Comparison of ENCODE assay signal across 8 mouse cellular contexts in the genomic region with DNA sequence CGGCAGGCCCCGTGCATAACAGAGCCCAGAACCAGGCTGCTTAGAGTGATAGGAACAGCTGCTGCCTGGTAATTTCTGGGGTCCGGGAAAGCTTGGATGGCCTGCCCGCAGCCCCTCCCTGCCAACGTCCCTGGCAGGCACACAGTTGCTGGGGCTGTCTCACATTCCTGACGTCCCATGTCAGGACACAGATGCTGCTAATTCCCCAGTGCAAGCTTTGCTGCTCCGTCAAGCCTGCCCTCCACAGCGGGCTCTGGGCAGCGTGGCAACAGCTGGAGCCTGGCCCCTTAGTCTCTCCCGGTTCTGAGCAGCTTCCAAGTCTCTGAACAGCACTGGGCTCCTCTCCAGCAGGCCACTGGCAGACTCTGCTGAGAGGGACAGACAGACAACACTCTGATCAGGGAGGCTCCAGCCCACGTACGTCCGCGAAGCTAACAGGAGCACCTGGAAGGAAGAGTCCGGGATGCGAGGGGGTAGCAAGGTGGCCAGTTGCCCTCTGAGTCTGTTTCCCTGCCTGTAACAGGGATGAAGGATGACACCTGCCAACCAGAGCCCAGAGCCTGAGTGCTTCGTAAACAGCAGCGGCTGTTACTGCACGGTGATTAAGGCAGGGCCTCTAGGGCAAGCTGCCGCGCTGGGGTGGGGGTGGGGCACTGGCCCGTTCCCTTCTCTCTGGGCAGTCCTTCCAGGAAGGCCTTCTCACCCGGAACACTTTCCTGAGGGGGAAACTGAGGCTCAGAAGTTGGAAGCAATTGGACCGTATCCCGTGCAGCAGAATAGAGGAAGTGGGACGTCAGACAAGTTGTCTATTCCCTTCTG. TPM values are rescaled to one million over a fixed set of nuclear protein-coding genes. Genes with fewer than 3 reads are reported as not detected.
DNase-seq lines count a peak whose midpoint lies in the region; ATAC-seq and TF ChIP-seq lines count a peak whose summit lies in the region.

No protein-coding gene starts in this region.

- H3K4me1 ChIP-seq in E14TG2a.4 (replicated peaks; ENCODE audit: low read depth, low read length) = peaks cover 46% of the 10 kb centered on the region
- peaks cover 21% of the 10 kb centered on the region for H3K4me1 ChIP-seq in hindbrain, embryonic 15.5 days (replicated peaks)
- peaks cover 29% of the 10 kb centered on the region for H3K4me1 ChIP-seq in limb, embryonic 10.5 days
- peaks cover 19% of the 10 kb centered on the region for H3K4me1 ChIP-seq in stomach, embryonic 15.5 days

- H3K27me3 ChIP-seq in E14TG2a.4 (ENCODE audit: insufficient read depth, low read length) = peaks cover 26% of the 10 kb centered on the region
- no peaks in the 10 kb centered on the region for H3K27me3 ChIP-seq in hindbrain, embryonic 15.5 days
- H3K27me3 ChIP-seq in limb, embryonic 10.5 days (ENCODE audit: low read depth, poor library complexity, severe bottlenecking) = no peaks in the 10 kb centered on the region
- no peaks in the 10 kb centered on the region for H3K27me3 ChIP-seq in stomach, embryonic 15.5 days (replicated peaks)

- peak; percentile 68 to 75 for DNase-seq in adrenal gland, postnatal 36 days
- peak; percentile 85 for DNase-seq in gastrocnemius, adult 2 months
- peak; percentile 63 for DNase-seq in limb, embryonic 10.5 days (ENCODE audit: low spot score)
- no peak for DNase-seq in cerebellum, adult 9-10 months

- WGBS in hindbrain, embryonic 15.5 days = 9% methylated on average over 26 of the region's 26 CpGs
- 19% methylated on average over 26 of the region's 26 CpGs for WGBS in limb, embryonic 10.5 days
- WGBS in stomach, embryonic 15.5 days = 13% methylated on average over 26 of the region's 26 CpGs

- peak; percentile 73 for ATAC-seq in hindbrain, embryonic 15.5 days (ENCODE audit: low FRiP score, low read depth)
- ATAC-seq in megakaryocyte-erythroid progenitor cell, adult 5-6 weeks (replicated peaks; ENCODE audit: low FRiP score, low TSS enrichment, poor library complexity, severe bottlenecking) = 0 out of 2 replicates have a peak, but pooled peaks have one; percentile 28
- ATAC-seq in stomach, embryonic 15.5 days (ENCODE audit: insufficient read depth, low FRiP score, low read depth) = peak; percentile 36; the same call in 1 of the 2 replicates

- TF ChIP-seq CTCF in E14TG2a.4 (conservative IDR thresholded peaks at IDR 0.05; ENCODE audit: low read length) = no peak
- TF ChIP-seq CTCF in gastrocnemius, adult 2 months (IDR thresholded peaks at IDR 0.05) = no peak

- intact Hi-C loops in gastrocnemius, adult 2 months (cut with DNase I) = no loop called here

- no peak overlapping the region for H3K9ac ChIP-seq in hindbrain, embryonic 15.5 days
- H3K9ac ChIP-seq in stomach, embryonic 15.5 days = no peak overlapping the region

- H3K4me2 ChIP-seq in hindbrain, embryonic 15.5 days = peak overlapping the region; percentile 34
- peak overlapping the region; percentile 46 for H3K4me2 ChIP-seq in stomach, embryonic 15.5 days

- peak overlapping the region; percentile 93 for H3K27ac ChIP-seq in gastrocnemius, adult 2 months
- H3K27ac ChIP-seq in hindbrain, embryonic 15.5 days (replicated peaks) = peak overlapping the region; percentile 62
- peak overlapping the region; percentile 33; the same call in 1 of the 2 replicates for H3K27ac ChIP-seq in limb, embryonic 10.5 days
- peak overlapping the region; percentile 80 for H3K27ac ChIP-seq in stomach, embryonic 15.5 days

- H3K4me3 ChIP-seq in E14TG2a.4 (replicated peaks; ENCODE audit: low read length) = peak overlapping the region; percentile 56
- H3K4me3 ChIP-seq in gastrocnemius, adult 2 months = peak overlapping the region; percentile 68
- no peak overlapping the region for H3K4me3 ChIP-seq in hindbrain, embryonic 15.5 days
- peak overlapping the region; percentile 32 for H3K4me3 ChIP-seq in limb, embryonic 10.5 days
- peak overlapping the region; percentile 4; the same call in 1 of the 2 replicates for H3K4me3 ChIP-seq in stomach, embryonic 15.5 days (replicated peaks)

- H3K9me3 ChIP-seq in E14TG2a.4 (ENCODE audit: low read length) = peaks cover 4% of the 10 kb centered on the region
- H3K9me3 ChIP-seq in hindbrain, embryonic 15.5 days = no peaks in the 10 kb centered on the region
- no peaks in the 10 kb centered on the region for H3K9me3 ChIP-seq in limb, embryonic 10.5 days (replicated peaks)
- no peaks in the 10 kb centered on the region for H3K9me3 ChIP-seq in stomach, embryonic 15.5 days

- H3K36me3 ChIP-seq in E14TG2a.4 (ENCODE audit: insufficient read depth, low read length) = no peaks in the 10 kb centered on the region
- no peaks in the 10 kb centered on the region for H3K36me3 ChIP-seq in hindbrain, embryonic 15.5 days
- no peaks in the 10 kb centered on the region for H3K36me3 ChIP-seq in limb, embryonic 10.5 days
- no peaks in the 10 kb centered on the region for H3K36me3 ChIP-seq in stomach, embryonic 15.5 days

RNA-seq across cellular contexts. Expression of gene Fgfr4, which starts 19.3 kb away (rescaled TPM):
- 10 to 100 TPM; 35.9 to 61.1 TPM for total RNA-seq in adrenal gland, postnatal 36 days (2021)
- 1 to 10 TPM; 2.1 to 2.3 TPM for total RNA-seq in gastrocnemius, adult 2 months (2021)
- 1.5 and 1.6 TPM in 2 replicates for polyA plus RNA-seq in hindbrain, embryonic 15.5 days (2015; fragmentation: Nextera tagmentation; extraction: Ambion mirVana)
- polyA plus RNA-seq in limb, embryonic 10.5 days (2016; fragmentation: Nextera tagmentation; extraction: Ambion mirVana) = 0.73 and 2.1 TPM in 2 replicates
- total RNA-seq in megakaryocyte-erythroid progenitor cell, adult 5-6 weeks (2014; fragmentation: Nextera tagmentation) = not detected in 2 replicates
- not detected in 2 replicates for total RNA-seq in megakaryocyte-erythroid progenitor cell, adult 5-6 weeks (2017)
- 7.6 and 8.4 TPM in 2 replicates for polyA plus RNA-seq in stomach, embryonic 15.5 days (2015; fragmentation: Nextera tagmentation; extraction: Ambion mirVana)

RNA-seq across cellular contexts. Expression of gene Nsd1, which starts 37.9 kb away (rescaled TPM):
- 100 to 1,000 TPM; 103 to 115 TPM for total RNA-seq in adrenal gland, postnatal 36 days (2021)
- 10 to 100 TPM; 49.5 to 56.7 TPM for total RNA-seq in gastrocnemius, adult 2 months (2021)
- polyA plus RNA-seq in hindbrain, embryonic 15.5 days (2015; fragmentation: Nextera tagmentation; extraction: Ambion mirVana) = 49.1 and 58.4 TPM in 2 replicates
- 63.5 and 69.1 TPM in 2 replicates for polyA plus RNA-seq in limb, embryonic 10.5 days (2016; fragmentation: Nextera tagmentation; extraction: Ambion mirVana)
- 99.4 and 139 TPM in 2 replicates for total RNA-seq in megakaryocyte-erythroid progenitor cell, adult 5-6 weeks (2014; fragmentation: Nextera tagmentation)
- 77.3 and 94.1 TPM in 2 replicates for total RNA-seq in megakaryocyte-erythroid progenitor cell, adult 5-6 weeks (2017)
- 57.0 and 61.1 TPM in 2 replicates for polyA plus RNA-seq in stomach, embryonic 15.5 days (2015; fragmentation: Nextera tagmentation; extraction: Ambion mirVana)

RNA-seq across cellular contexts. Expression of gene Gm17617, which starts 38.4 kb away (rescaled TPM):
- total RNA-seq in adrenal gland, postnatal 36 days (2021) = not detected
- not detected for total RNA-seq in gastrocnemius, adult 2 months (2021)
- not detected in 2 replicates for polyA plus RNA-seq in hindbrain, embryonic 15.5 days (2015; fragmentation: Nextera tagmentation; extraction: Ambion mirVana)
- polyA plus RNA-seq in limb, embryonic 10.5 days (2016; fragmentation: Nextera tagmentation; extraction: Ambion mirVana) = not detected in 2 replicates
- total RNA-seq in megakaryocyte-erythroid progenitor cell, adult 5-6 weeks (2014; fragmentation: Nextera tagmentation) = not detected in 2 replicates
- total RNA-seq in megakaryocyte-erythroid progenitor cell, adult 5-6 weeks (2017) = not detected in 2 replicates
- polyA plus RNA-seq in stomach, embryonic 15.5 days (2015; fragmentation: Nextera tagmentation; extraction: Ambion mirVana) = not detected in 2 replicates

Comparison
In these comparisons a context has a peak if more than half of its experiments do, and no peak if none do; other contexts are left out.
1. H3K27ac ChIP-seq: peak in every context shown above with its lines; median percentile 93 in gastrocnemius, adult 2 months; 80 in stomach, embryonic 15.5 days; 62 in hindbrain, embryonic 15.5 days; 33 in limb, embryonic 10.5 days.
2. RNA of gene Fgfr4, which starts 19.3 kb away (total RNA-seq): 35.9 to 61.1 TPM in adrenal gland, postnatal 36 days; 2.1 to 2.3 TPM in gastrocnemius, adult 2 months and not detected in megakaryocyte-erythroid progenitor cell, adult 5-6 weeks; every median in the first group is over 10 times any median in the second.
3. Peak in every context shown above with its lines, with median percentiles within 50 percentile points of each other: ATAC-seq.